In the genomic region with DNA sequence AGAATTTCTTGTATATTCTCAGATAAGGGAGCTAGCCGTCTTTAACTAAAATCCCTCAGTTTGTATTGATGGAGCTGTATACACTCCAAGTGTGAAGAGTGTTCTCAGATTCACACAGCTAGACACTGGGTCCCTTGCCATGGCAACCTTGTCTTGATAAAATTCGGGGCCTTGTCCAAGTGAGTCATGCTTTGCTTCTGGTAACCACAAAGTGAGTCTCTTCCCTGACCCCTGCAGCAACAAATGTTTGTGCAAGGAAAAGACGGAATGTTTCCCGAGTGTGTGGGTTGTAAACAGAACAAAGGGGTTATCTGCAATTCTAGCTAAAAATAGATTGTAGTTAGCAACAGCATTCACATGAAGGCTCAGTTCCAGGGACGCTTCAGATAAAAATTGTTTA, we compare ENCODE assay signal across 8 mouse cellular contexts.
A peak's percentile ranks its signal among the peaks of the same experiment; 100 is the strongest.
DNase-seq lines count a peak whose midpoint lies in the region; ATAC-seq and TF ChIP-seq lines count a peak whose summit lies in the region.

No protein-coding gene starts in this region.

- H3K36me3 ChIP-seq in forebrain, embryonic 16.5 days (ENCODE audit: control insufficient read depth, insufficient read depth): no peaks in the 10 kb centered on the region
- no peaks in the 10 kb centered on the region for H3K36me3 ChIP-seq in forebrain, embryonic 15.5 days
- no peaks in the 10 kb centered on the region for H3K36me3 ChIP-seq in myocyte (ENCODE audit: control insufficient read depth, insufficient read depth)

- H3K4me1 ChIP-seq in forebrain, embryonic 16.5 days (replicated peaks; ENCODE audit: control insufficient read depth, insufficient read depth, low read length): no peaks in the 10 kb centered on the region
- H3K4me1 ChIP-seq in forebrain, embryonic 15.5 days: no peaks in the 10 kb centered on the region

- no peaks in the 10 kb centered on the region for H3K9me3 ChIP-seq in forebrain, embryonic 16.5 days (ENCODE audit: control insufficient read depth, low read length)
- no peaks in the 10 kb centered on the region for H3K9me3 ChIP-seq in forebrain, embryonic 15.5 days

- no peak overlapping the region for H3K4me3 ChIP-seq in forebrain, embryonic 16.5 days (replicated peaks; ENCODE audit: low read length)
- H3K4me3 ChIP-seq in forebrain, embryonic 15.5 days: no peak overlapping the region
- H3K4me3 ChIP-seq in myocyte: no peak overlapping the region

- H3K9ac ChIP-seq in forebrain, embryonic 16.5 days (replicated peaks; ENCODE audit: low read depth, low read length): no peak overlapping the region
- no peak overlapping the region for H3K9ac ChIP-seq in forebrain, embryonic 15.5 days (replicated peaks)

- H3K27me3 ChIP-seq in forebrain, embryonic 16.5 days (replicated peaks; ENCODE audit: control insufficient read depth, insufficient read depth, low read length): no peaks in the 10 kb centered on the region
- H3K27me3 ChIP-seq in forebrain, embryonic 15.5 days: no peaks in the 10 kb centered on the region
- no peaks in the 10 kb centered on the region for H3K27me3 ChIP-seq in myocyte (ENCODE audit: control insufficient read depth, insufficient read depth, insufficient read length)

- H3K79me2 ChIP-seq in myocyte (ENCODE audit: control insufficient read depth, insufficient read depth): no peaks in the 10 kb centered on the region

- no peak for TF ChIP-seq POLR2A in myocyte (IDR thresholded peaks at IDR 0.05; ENCODE audit: insufficient read length, low read depth)

- H3ac ChIP-seq in myocyte (ENCODE audit: control insufficient read depth, insufficient read length): no peak overlapping the region

- no peak overlapping the region for H3K4me2 ChIP-seq in forebrain, embryonic 16.5 days (ENCODE audit: low read length)
- H3K4me2 ChIP-seq in forebrain, embryonic 15.5 days (replicated peaks): no peak overlapping the region
- peak overlapping the region; percentile 76 for H3K4me2 ChIP-seq in myocyte (ENCODE audit: low read depth)

- H3K27ac ChIP-seq in forebrain, embryonic 16.5 days (ENCODE audit: low read length): 0 out of 2 replicates have a peak overlapping the region, but pooled peaks have one; percentile 37
- no peak overlapping the region for H3K27ac ChIP-seq in forebrain, embryonic 15.5 days (replicated peaks)

- no peak for ATAC-seq in forebrain, embryonic 16.5 days
- ATAC-seq in forebrain, embryonic 15.5 days (replicated peaks): no peak

- 56% methylated on average over 5 of the region's 5 CpGs for WGBS in forebrain, embryonic 16.5 days
- 50% methylated on average over 5 of the region's 5 CpGs for WGBS in forebrain, embryonic 15.5 days

- peak; percentile 76 for DNase-seq in ovary, adult 18-20 months (ENCODE audit: low spot score)
- DNase-seq in ovary, postnatal 10 days (ENCODE audit: low spot score): no peak
- peak; percentile 30 for DNase-seq in kidney, adult 9 months
- DNase-seq in urinary bladder, postnatal 10 days (ENCODE audit: low spot score): no peak
- no peak for DNase-seq in gastrocnemius, adult 8-10 months (ENCODE audit: low spot score in 2 of 2)

TF ChIP-seq in myocyte, 11 proteins besides CTCF, POLR2A, EP300 and RAD21:
- TF ChIP-seq TCF12 (IDR thresholded peaks at IDR 0.05; ENCODE audit: insufficient read depth, poor library complexity, severe bottlenecking) (no peak), MYOD1 (IDR thresholded peaks at IDR 0.05; ENCODE audit: control insufficient read depth in 1 of 3, insufficient read length in 2 of 3, low read depth in 2 of 3) (peak in 1 of 3 experiments; percentile 15), SRF (IDR thresholded peaks at IDR 0.05; ENCODE audit: control insufficient read depth, insufficient read length, low read depth) (no peak), MYOG (IDR thresholded peaks at IDR 0.05; ENCODE audit: control insufficient read depth in 1 of 3, insufficient read depth in 1 of 3, insufficient read length in 2 of 3, low read depth in 2 of 3) (no peak), REST (IDR thresholded peaks at IDR 0.05; ENCODE audit: insufficient read depth, insufficient read length) (no peak), CEBPB (IDR thresholded peaks at IDR 0.05; ENCODE audit: insufficient read depth, poor library complexity, severe bottlenecking) (peak; percentile 46; the same call in 1 of the 2 replicates)

Comparison
In these comparisons a context has a peak if more than half of its experiments do, and no peak if none do; other contexts are left out.
1. DNase-seq: peak in ovary, adult 18-20 months (single experiment) and kidney, adult 9 months (single experiment); none in ovary, postnatal 10 days (single experiment), urinary bladder, postnatal 10 days (single experiment) and gastrocnemius, adult 8-10 months (0 of 2).